Mouse (Mus musculus) layer of hippocampus, adult 9-10 months (tissue): ENCODE data around the gene Gm8356.
"Not testable (repeated sequence)": the region's sequence is repeated elsewhere in the genome, so short reads cannot be mapped to it uniquely, and the experiment has no call there.

ENCODE experiments used
- DNase-seq: peaks from one replicate; pipeline ENCODE4 v3.0.0; 2022; ENCODE audit warnings: low spot score

Gene Gm8356

GRCm38 (mm10) chr14:6537190-6537589, at the start of gene Gm8356:
Gm8356 (minus strand) TSS chr14:6537290.
- not testable (repeated sequence) for DNase-seq

DNA sequence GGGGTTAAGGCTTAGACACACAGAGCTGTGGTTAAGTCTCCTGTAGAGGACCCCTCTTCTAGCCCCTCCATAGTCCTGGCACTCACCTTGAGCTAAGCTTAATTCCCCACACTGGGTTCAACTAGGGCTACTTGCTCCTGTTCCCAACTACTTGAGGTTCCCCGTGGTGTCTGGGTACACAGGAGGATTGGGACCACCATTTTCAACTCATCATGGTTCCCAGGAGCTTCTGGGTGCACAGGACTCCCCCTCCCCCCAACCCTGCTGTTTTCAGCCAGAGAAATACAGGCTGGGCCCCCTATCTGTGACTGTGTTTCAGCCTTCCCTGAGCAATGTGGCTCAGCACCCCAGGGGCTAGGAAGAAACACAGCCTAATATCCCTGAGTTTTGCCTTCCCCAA, 50.8 kb downstream of the Gm8356 start:
- not testable (repeated sequence) for DNase-seq

DNA sequence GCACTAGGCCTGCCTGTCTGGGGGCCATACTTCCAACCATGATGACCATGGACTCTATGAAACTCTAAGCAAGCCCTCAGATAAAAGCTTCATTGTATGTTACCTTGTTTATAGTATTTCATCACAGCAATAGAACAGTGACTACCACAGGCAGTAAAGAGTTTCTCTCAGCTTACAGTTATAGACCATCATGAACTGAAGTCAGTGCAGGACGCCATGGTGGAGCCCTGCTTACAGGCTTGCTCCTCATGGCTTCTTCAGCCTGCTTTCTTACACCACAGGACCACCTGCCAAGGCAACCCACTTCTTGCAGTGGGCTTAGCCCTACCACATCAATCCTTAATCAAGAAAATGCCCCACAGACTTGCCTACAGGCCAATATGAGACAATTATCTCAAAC, 51.5 kb downstream of the Gm8356 start:
- not testable (repeated sequence) for DNase-seq

DNA sequence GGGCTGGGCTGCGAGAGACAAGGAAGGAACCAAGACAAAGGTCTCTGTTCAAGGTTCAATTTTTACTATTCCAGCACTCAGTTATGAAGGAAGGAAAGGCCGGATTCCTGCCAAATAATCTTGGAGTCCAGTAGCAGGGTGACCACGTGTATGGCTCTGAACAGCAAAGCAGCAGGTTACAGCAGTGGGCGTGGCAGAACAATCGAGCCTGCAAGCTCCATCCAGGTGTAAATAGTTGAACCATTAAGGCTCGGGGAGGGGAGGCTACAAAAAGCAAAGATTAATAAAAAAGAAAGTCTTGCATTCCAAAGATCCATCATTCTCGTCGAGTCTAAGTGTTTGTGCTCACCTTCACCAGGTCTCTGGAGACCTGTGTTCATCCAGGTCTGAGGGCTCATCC, 55.0 kb downstream of the Gm8356 start:
- not testable (repeated sequence) for DNase-seq
